Mouse (Mus musculus): ENCODE data around the gene Dgkq.

Dgkq gene

GRCm38 (mm10) chr5:108599923-108600322, 69.5 kb downstream of the Dgkq start:
- no peak for DNase-seq (ENCODE audit: low spot score in 2 of 2)
